Mouse (Mus musculus) liver, embryonic 13.5 days (tissue): ENCODE measurements around the gene Coa7. TPM values are rescaled to one million over a fixed set of nuclear protein-coding genes. Genes with fewer than 3 reads are reported as not detected.
A peak's percentile ranks its signal among the peaks of the same experiment; 100 is the strongest.
"Not testable (repeated sequence)": the region's sequence is repeated elsewhere in the genome, so short reads cannot be mapped to it uniquely, and the experiment has no call there.

Experiments used
- ATAC-seq: fragments of 200-750 bp; cut with Nextera tagmentation; 2 replicates; pipeline ENCODE4 v1.8.0; 2017; ENCODE audit warnings: low read depth, mild to moderate bottlenecking, moderate number of reproducible peaks, moderate library complexity
- DNase-seq: peaks from one replicate; pipeline ENCODE4 v3.0.0; 2022
- H3K27ac ChIP-seq: fragments of 300-500 bp; sonication (generic); 2 replicates; pipeline ENCODE4 v1.5.1; 2015; ENCODE audit warnings: moderate library complexity, mild to moderate bottlenecking, inconsistent platforms
- H3K27me3 ChIP-seq: fragments of 300-500 bp; sonication (generic); 2 replicates; pipeline ENCODE4 v1.6.1; 2015; ENCODE audit warnings: mild to moderate bottlenecking, inconsistent platforms
- H3K36me3 ChIP-seq: fragments of 300-500 bp; sonication (generic); 2 replicates; pipeline ENCODE4 v1.6.1; 2015; ENCODE audit warnings: mild to moderate bottlenecking, inconsistent platforms
- H3K4me1 ChIP-seq: fragments of 300-500 bp; sonication (generic); replicated peaks from 2 replicates; pipeline ENCODE4 v1.6.1; 2015; ENCODE audit warnings: inconsistent platforms
- H3K4me2 ChIP-seq: fragments of 300-500 bp; sonication (generic); 2 replicates; pipeline ENCODE4 v1.6.1; 2015; ENCODE audit warnings: inconsistent platforms, mild to moderate bottlenecking, moderate library complexity
- H3K4me3 ChIP-seq: fragments of 300-500 bp; sonication (generic); replicated peaks from 2 replicates; pipeline ENCODE4 v1.5.1; 2015; ENCODE audit warnings: mild to moderate bottlenecking, inconsistent platforms
- H3K9ac ChIP-seq: fragments of 300-500 bp; sonication (generic); 2 replicates; pipeline ENCODE4 v1.6.1; 2015; ENCODE audit warnings: mild to moderate bottlenecking, inconsistent platforms
- H3K9me3 ChIP-seq: fragments of 300-500 bp; sonication (generic); replicated peaks from 2 replicates; pipeline ENCODE4 v1.6.1; 2016; ENCODE audit warnings: inconsistent platforms
- WGBS: fragments of 180-500 bp; shearing (Covaris S2); methylation state at CpG from one replicate; pipeline ENCODE4 v1.1.7; 2015; ENCODE audit not compliant: insufficient replicate concordance; 5-methylcytosine and 5-hydroxymethylcytosine counted together
- polyA plus RNA-seq: library from polyadenylated mRNA; unstranded; fragments of >200 nt; fragmentation: Nextera tagmentation; extraction: Ambion mirVana; gene quantifications from 2 replicates; pipeline ENCODE4 v1.2.1, GENCODE M21; 2015

Gene Coa7
- polyA plus RNA-seq, 1 experiment from 2014 or later: 32.6 TPM

GRCm38 (mm10) chr4:108345826-108346225, 17.9 kb downstream of the Coa7 start:
- ATAC-seq (no peak), DNase-seq (no peak)
- Histone ChIP-seq H3K9me3 (no peaks in the 10 kb centered on the region), H3K36me3 (no peaks in the 10 kb centered on the region), H3K27me3 (no peaks in the 10 kb centered on the region), H3K4me2 (no peak overlapping the region), H3K4me1 (peaks cover 33% of the 10 kb centered on the region), H3K9ac (no peak overlapping the region), H3K27ac (no peak overlapping the region), H3K4me3 (no peak overlapping the region)
- 45% methylated on average over 5 of the region's 5 CpGs for WGBS

DNA sequence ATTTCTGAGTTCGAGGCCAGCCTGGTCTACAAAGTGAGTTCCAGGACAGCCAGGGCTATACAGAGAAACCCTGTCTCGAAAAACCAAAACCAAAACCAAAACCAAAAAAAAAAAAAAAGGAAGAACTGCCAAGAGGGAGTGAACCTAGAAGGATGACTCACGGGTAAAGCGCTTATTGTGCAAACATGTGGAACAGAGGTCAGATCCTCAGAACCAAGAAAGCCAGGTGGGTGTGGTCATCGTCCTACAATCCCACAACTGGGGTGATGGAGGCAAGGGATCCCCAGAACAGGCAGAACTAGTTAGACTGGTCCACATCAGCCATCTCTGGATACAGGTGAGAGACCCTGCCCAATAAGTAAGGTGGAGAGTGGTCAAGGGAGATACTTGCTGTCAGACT, 19.2 kb downstream of the Coa7 start:
- H3K9ac ChIP-seq: no peak overlapping the region
- no peaks in the 10 kb centered on the region for H3K36me3 ChIP-seq
- no peak overlapping the region for H3K27ac ChIP-seq
- no peak for DNase-seq
- no peak overlapping the region for H3K4me3 ChIP-seq
- 57% methylated on average over 5 of the region's 5 CpGs for WGBS
- H3K9me3 ChIP-seq: no peaks in the 10 kb centered on the region
- no peak overlapping the region for H3K4me2 ChIP-seq
- H3K27me3 ChIP-seq: no peaks in the 10 kb centered on the region
- no peak for ATAC-seq
- H3K4me1 ChIP-seq: peaks cover 40% of the 10 kb centered on the region

DNA sequence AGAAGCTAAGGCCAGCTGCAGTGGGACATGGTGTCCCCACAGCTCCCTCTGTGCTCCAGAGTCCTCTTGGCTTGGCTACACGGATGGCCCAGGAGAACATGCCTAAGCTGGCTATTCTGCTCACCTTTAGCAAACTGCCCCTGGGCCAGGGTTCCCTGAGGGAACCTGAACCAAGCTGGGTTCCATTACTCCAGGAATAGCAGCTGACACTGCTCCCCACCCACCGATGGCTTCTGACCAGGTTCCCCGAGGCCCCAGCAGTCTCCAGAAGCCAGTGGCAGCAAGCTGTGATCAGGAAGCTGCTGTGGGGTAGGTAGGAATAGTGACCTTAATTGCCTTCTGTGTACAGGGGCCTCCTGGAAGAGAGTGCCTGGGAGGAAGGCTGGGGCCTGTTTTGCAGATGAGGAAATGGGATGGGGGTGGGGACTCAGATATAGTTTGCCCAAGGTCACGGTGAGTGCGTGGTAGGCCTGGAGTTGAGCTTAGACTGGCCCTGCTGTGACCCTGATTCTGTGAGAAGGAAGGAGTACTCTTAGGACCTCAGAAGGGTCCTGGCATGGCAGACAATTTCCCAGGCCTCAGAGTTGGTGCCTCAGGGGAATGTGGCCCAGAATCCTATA, 20.4 kb downstream of the Coa7 start:
- H3K4me3 ChIP-seq: no peak overlapping the region
- no peak for DNase-seq

DNA sequence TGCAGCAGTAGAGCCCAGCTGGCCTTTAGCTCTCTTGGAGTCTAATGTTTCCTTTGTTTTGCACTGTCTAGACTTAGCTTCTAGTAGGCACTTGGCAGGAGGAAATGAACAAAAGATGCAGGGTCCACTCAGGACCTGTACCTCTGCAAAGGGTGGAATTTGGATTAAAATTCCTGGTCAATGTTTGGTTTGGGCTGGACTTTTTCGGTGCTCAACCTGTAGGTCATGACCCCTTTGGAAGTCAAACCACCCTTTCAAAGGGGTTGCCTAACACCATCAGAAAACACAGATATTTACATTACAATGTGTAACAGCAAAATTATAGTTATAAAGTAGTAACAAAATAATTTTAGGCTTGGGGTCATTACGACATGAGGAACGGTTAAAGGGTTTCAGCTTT, 21.1 kb downstream of the Coa7 start:
- Histone ChIP-seq H3K9ac (no peak overlapping the region), H3K4me1 (peaks cover 51% of the 10 kb centered on the region), H3K9me3 (no peaks in the 10 kb centered on the region), H3K4me3 (no peak overlapping the region), H3K36me3 (no peaks in the 10 kb centered on the region), H3K27me3 (no peaks in the 10 kb centered on the region), H3K4me2 (no peak overlapping the region), H3K27ac (peak overlapping the region; percentile 68)
- WGBS: 79% methylated on average over 3 of the region's 3 CpGs
- ATAC-seq (peak; percentile 21), DNase-seq (no peak)

More for the DNA sequence above, 20.4 kb downstream of the Coa7 start:
- Histone ChIP-seq H3K27me3 (no peaks in the 10 kb centered on the region), H3K4me2 (no peak overlapping the region), H3K9me3 (no peaks in the 10 kb centered on the region), H3K9ac (no peak overlapping the region), H3K4me1 (peaks cover 46% of the 10 kb centered on the region), H3K36me3 (no peaks in the 10 kb centered on the region), H3K27ac (peak overlapping the region; percentile 68)
- 35% methylated on average over 5 of the region's 5 CpGs for WGBS
- ATAC-seq: 0 out of 2 replicates have a peak, but pooled peaks have one; percentile 16

DNA sequence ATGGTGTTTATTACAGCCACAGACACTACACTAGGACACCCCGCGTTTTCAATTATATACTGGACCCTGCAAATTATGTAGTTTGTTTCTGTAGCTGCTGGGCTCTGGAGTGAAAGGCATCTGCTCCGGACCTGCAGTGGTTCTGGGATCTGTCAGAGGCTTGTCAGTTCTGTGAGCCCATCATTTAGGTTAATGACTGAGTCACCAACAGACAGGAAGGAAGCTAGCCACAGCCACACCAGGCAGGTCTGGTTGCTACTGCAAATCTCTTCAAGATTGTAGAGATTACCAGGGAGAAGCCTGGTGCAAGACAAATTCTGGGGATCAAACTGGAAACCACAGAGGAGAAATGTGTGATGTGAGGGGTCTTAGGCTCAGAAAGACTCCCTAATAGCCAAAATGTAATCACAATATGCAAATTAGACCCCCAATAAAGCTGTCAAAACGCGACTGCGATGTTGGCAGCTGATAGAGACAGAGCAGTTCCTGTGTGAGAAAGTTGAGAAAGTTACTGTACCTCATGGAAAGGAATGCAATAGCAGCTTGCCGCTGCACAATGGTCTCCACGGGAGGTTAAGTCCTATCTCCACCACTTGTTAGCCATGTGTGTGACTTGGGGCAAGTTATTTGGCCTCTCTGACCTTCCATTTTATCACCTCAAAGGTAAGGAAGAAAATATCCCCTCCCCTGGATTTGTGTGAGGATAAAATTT, 22.1 kb downstream of the Coa7 start:
- no peaks in the 10 kb centered on the region for H3K27me3 ChIP-seq
- 14% methylated on average over 8 of the region's 8 CpGs for WGBS
- DNase-seq: no peak
- no peaks in the 10 kb centered on the region for H3K9me3 ChIP-seq
- H3K4me1 ChIP-seq: peaks cover 54% of the 10 kb centered on the region
- ATAC-seq: no peak
- H3K4me2 ChIP-seq: no peak overlapping the region
- H3K9ac ChIP-seq: no peak overlapping the region
- no peak overlapping the region for H3K4me3 ChIP-seq
- H3K36me3 ChIP-seq: no peaks in the 10 kb centered on the region
- H3K27ac ChIP-seq: peak overlapping the region; percentile 6; the same call in 1 of the 2 replicates

DNA sequence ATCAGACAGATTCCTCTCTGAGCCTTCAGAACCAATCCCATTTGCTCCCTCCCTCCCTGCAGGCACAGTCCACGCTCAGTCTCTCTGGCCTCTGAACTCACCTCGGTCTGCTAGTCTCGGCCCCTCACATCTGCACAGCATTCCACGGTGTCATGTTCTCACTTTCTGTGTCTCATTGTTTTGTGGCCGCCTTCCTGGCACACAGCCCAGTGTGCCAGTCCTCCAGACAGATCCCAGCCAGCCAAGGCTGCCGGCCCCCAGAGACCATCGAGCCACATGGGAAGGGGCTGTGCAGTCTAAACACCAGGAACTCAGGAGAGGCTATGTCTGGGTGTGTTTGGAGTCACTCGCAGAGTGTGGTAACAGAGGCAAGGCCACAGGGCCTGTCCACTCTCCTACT, 22.9 kb downstream of the Coa7 start:
- DNase-seq: no peak
- ATAC-seq: no peak
- no peaks in the 10 kb centered on the region for H3K27me3 ChIP-seq
- peak overlapping the region; percentile 6; the same call in 1 of the 2 replicates for H3K27ac ChIP-seq
- H3K36me3 ChIP-seq: no peaks in the 10 kb centered on the region
- WGBS: 40% methylated on average over 8 of the region's 8 CpGs
- no peaks in the 10 kb centered on the region for H3K9me3 ChIP-seq
- peaks cover 57% of the 10 kb centered on the region for H3K4me1 ChIP-seq
- no peak overlapping the region for H3K9ac ChIP-seq
- H3K4me3 ChIP-seq: no peak overlapping the region
- no peak overlapping the region for H3K4me2 ChIP-seq

DNA sequence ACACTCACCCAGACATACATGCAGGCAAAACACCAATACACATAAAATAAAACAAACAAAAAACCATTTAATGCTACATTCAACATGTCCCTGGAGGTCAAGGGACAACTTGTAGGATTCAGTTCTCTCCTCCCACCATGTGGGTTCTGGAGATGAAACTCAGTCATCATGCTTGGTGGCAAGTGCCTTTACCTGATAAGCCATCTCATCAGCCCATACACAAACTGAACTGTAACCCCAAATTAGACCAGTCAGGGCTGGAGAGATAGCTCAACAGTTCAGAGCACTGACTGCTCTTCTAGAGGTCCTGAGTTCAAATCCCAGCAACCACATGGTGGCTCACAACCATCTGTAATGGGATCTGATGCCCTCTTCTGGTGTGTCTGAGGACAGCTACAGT, 25.7 kb downstream of the Coa7 start:
- not testable (repeated sequence) for H3K36me3 ChIP-seq, H3K4me2 ChIP-seq, H3K27ac ChIP-seq, H3K4me3 ChIP-seq, H3K27me3 ChIP-seq, H3K9ac ChIP-seq, H3K9me3 ChIP-seq
- H3K4me1 ChIP-seq: peaks cover 46% of the 10 kb centered on the region
- peak; percentile 56 for ATAC-seq
- peak; percentile 33 for DNase-seq

GRCm38 (mm10) chr4:108357458-108357857, 29.5 kb downstream of the Coa7 start:
- no peaks in the 10 kb centered on the region for H3K9me3 ChIP-seq
- no peak overlapping the region for H3K4me2 ChIP-seq
- ATAC-seq: no peak
- DNase-seq: no peak
- H3K36me3 ChIP-seq: no peaks in the 10 kb centered on the region
- H3K27me3 ChIP-seq: peaks cover 27% of the 10 kb centered on the region
- no peak overlapping the region for H3K4me3 ChIP-seq
- 78% methylated on average over 8 of the region's 8 CpGs for WGBS
- no peak overlapping the region for H3K27ac ChIP-seq
- no peak overlapping the region for H3K9ac ChIP-seq
- H3K4me1 ChIP-seq: peaks cover 31% of the 10 kb centered on the region

- WGBS: 43% methylated on average over 4 of the region's 4 CpGs
- Histone ChIP-seq H3K27ac (no peak overlapping the region), H3K9me3 (no peaks in the 10 kb centered on the region), H3K36me3 (no peaks in the 10 kb centered on the region), H3K9ac (no peak overlapping the region), H3K4me1 (peaks cover 27% of the 10 kb centered on the region), H3K4me3 (no peak overlapping the region), H3K4me2 (no peak overlapping the region), H3K27me3 (peaks cover 33% of the 10 kb centered on the region)
- no peak for ATAC-seq
- no peak for DNase-seq
Observed at GRCm38 (mm10) chr4:108358498-108358897, 30.6 kb downstream of the Coa7 start.

GRCm38 (mm10) chr4:108360136-108361055, 32.5 kb downstream of the Coa7 start:
- H3K9ac ChIP-seq: no peak overlapping the region
- no peaks in the 10 kb centered on the region for H3K36me3 ChIP-seq
- ATAC-seq (no peak), DNase-seq (no peak)
- peaks cover 33% of the 10 kb centered on the region for H3K27me3 ChIP-seq
- H3K9me3 ChIP-seq: no peaks in the 10 kb centered on the region
- peak overlapping the region; percentile 16 for H3K4me3 ChIP-seq
- H3K27ac ChIP-seq: no peak overlapping the region
- peak overlapping the region; percentile 49 for H3K4me2 ChIP-seq
- 12% methylated on average over 28 of the region's 28 CpGs for WGBS
- peaks cover 22% of the 10 kb centered on the region for H3K4me1 ChIP-seq
